Mouse (Mus musculus): ENCODE results near the gene Mmp24.
A peak's percentile ranks its signal among the peaks of the same experiment; 100 is the strongest.

The Mmp24 gene

GRCm38 (mm10) chr2:155776824-155777687, 1.9 kb downstream of the Mmp24 start:
- no peak for DNase-seq

- DNase-seq = no peak
Measured at GRCm38 (mm10) chr2:155777688-155777985, 2.5 kb downstream of the Mmp24 start.

GRCm38 (mm10) chr2:155778004-155778403, 2.9 kb downstream of the Mmp24 start:
- DNase-seq = no peak

GRCm38 (mm10) chr2:155779066-155779465, 3.9 kb downstream of the Mmp24 start:
- DNase-seq = no peak

- DNase-seq = no peak
Measured at GRCm38 (mm10) chr2:155779506-155779905, 4.4 kb downstream of the Mmp24 start.

GRCm38 (mm10) chr2:155784534-155784933, 9.4 kb downstream of the Mmp24 start:
- DNase-seq = no peak

GRCm38 (mm10) chr2:155786905-155787304, 11.8 kb downstream of the Mmp24 start:
- DNase-seq = no peak

- DNase-seq = no peak
Measured at GRCm38 (mm10) chr2:155787949-155788931, 13.1 kb downstream of the Mmp24 start.

GRCm38 (mm10) chr2:155792899-155793298, 17.8 kb downstream of the Mmp24 start:
- no peak for DNase-seq

- no peak for DNase-seq
Measured at GRCm38 (mm10) chr2:155794674-155795445, 19.7 kb downstream of the Mmp24 start.

- no peak for DNase-seq
Measured at GRCm38 (mm10) chr2:155798613-155799012, 23.5 kb downstream of the Mmp24 start.

- DNase-seq = peak; percentile 25
Measured at GRCm38 (mm10) chr2:155802761-155803160, 27.6 kb downstream of the Mmp24 start.

GRCm38 (mm10) chr2:155804053-155804452, 28.9 kb downstream of the Mmp24 start:
- DNase-seq = no peak

- DNase-seq = no peak
Measured at GRCm38 (mm10) chr2:155805231-155805924, 30.2 kb downstream of the Mmp24 start.

GRCm38 (mm10) chr2:155805925-155806255, 30.7 kb downstream of the Mmp24 start:
- DNase-seq = no peak

GRCm38 (mm10) chr2:155806548-155806947, 31.4 kb downstream of the Mmp24 start:
- no peak for DNase-seq

GRCm38 (mm10) chr2:155807408-155807807, 32.3 kb downstream of the Mmp24 start:
- DNase-seq = no peak

- DNase-seq = no peak
Measured at GRCm38 (mm10) chr2:155809620-155810019, 34.5 kb downstream of the Mmp24 start.

- peak; percentile 80 for DNase-seq
Measured at GRCm38 (mm10) chr2:155811821-155812396, 36.8 kb downstream of the Mmp24 start.

- no peak for DNase-seq
Measured at GRCm38 (mm10) chr2:155812637-155813036, 37.5 kb downstream of the Mmp24 start.

- no peak for DNase-seq
Measured at GRCm38 (mm10) chr2:155814829-155815228, 39.7 kb downstream of the Mmp24 start.

- DNase-seq = no peak
Measured at GRCm38 (mm10) chr2:155816179-155816578, 41.0 kb downstream of the Mmp24 start.
